ENCODE assay signal across 8 mouse cellular contexts in the genomic region with DNA sequence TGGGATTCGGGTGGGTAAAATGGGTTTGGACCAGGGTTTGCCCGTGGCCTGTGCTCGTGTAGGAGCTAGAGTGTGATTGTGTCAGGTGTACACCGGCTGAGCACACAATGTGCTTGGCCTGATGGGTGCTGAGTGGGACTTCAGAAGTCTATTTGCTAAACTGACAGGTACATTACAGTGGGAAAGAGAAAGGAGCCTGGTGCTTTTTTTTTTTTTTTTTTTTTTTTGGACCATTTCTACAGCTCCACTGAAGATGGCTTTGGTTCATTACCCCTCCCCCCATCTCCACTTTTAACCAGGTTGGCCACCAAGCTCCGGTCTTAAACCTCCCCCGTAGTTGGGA. TPM values are rescaled to one million over a fixed set of nuclear protein-coding genes. Genes with fewer than 3 reads are reported as not detected.
DNase-seq lines count a peak whose midpoint lies in the region; ATAC-seq and TF ChIP-seq lines count a peak whose summit lies in the region.

No protein-coding gene starts in this region.

- peak overlapping the region; percentile 97 for H3K9ac ChIP-seq in kidney, postnatal 0 days (ENCODE audit: low read depth, low read length)
- H3K9ac ChIP-seq in forebrain, embryonic 16.5 days (replicated peaks; ENCODE audit: low read depth, low read length) = peak overlapping the region; percentile 97
- H3K9ac ChIP-seq in liver, embryonic 16.5 days (ENCODE audit: low read depth, low read length) = peak overlapping the region; percentile 98

- H3K4me3 ChIP-seq in kidney, postnatal 0 days (replicated peaks; ENCODE audit: low read depth, low read length) = peak overlapping the region; percentile 91
- H3K4me3 ChIP-seq in forebrain, embryonic 16.5 days (replicated peaks; ENCODE audit: low read length) = peak overlapping the region; percentile 96
- peak overlapping the region; percentile 96 for H3K4me3 ChIP-seq in liver, embryonic 16.5 days (ENCODE audit: low read depth, low read length)

- H3K27me3 ChIP-seq in kidney, postnatal 0 days (ENCODE audit: insufficient read depth, low read length) = no peaks in the 10 kb centered on the region
- H3K27me3 ChIP-seq in forebrain, embryonic 16.5 days (replicated peaks; ENCODE audit: control insufficient read depth, insufficient read depth, low read length) = no peaks in the 10 kb centered on the region
- no peaks in the 10 kb centered on the region for H3K27me3 ChIP-seq in liver, embryonic 16.5 days (ENCODE audit: control insufficient read depth, insufficient read depth, low read depth, low read length)

- TF ChIP-seq CTCF in kidney, postnatal 0 days (IDR thresholded peaks at IDR 0.05; ENCODE audit: low read depth) = no peak

- no peaks in the 10 kb centered on the region for H3K36me3 ChIP-seq in kidney, postnatal 0 days (ENCODE audit: insufficient read depth, low read length)
- no peaks in the 10 kb centered on the region for H3K36me3 ChIP-seq in forebrain, embryonic 16.5 days (ENCODE audit: control insufficient read depth, insufficient read depth)
- no peaks in the 10 kb centered on the region for H3K36me3 ChIP-seq in liver, embryonic 16.5 days (ENCODE audit: control insufficient read depth, insufficient read depth)

- ATAC-seq in kidney, postnatal 0 days (replicated peaks; ENCODE audit: low FRiP score, low read depth) = no peak
- ATAC-seq in forebrain, embryonic 16.5 days = no peak
- no peak for ATAC-seq in liver, embryonic 16.5 days (ENCODE audit: low read depth)
- ATAC-seq in megakaryocyte-erythroid progenitor cell, adult 5-6 weeks (replicated peaks; ENCODE audit: low FRiP score, low TSS enrichment, poor library complexity, severe bottlenecking) = no peak

- WGBS in kidney, postnatal 0 days = 19% methylated on average over 6 of the region's 6 CpGs
- 37% methylated on average over 6 of the region's 6 CpGs for WGBS in forebrain, embryonic 16.5 days
- WGBS in liver, embryonic 16.5 days (ENCODE audit: insufficient replicate concordance) = 6% methylated on average over 6 of the region's 6 CpGs

- DNase-seq in kidney, postnatal 0 days (ENCODE audit: low spot score) = no peak
- DNase-seq in kidney, adult 11 months = no peak
- DNase-seq in brain, adult 2 months (ENCODE audit: low read depth, low spot score) = peak; percentile 31
- no peak for DNase-seq in yolk sac, embryonic 10.5 days (ENCODE audit: low spot score)
- no peak for DNase-seq in left cerebral cortex, adult 11 months (ENCODE audit: low spot score)

- H3K9me3 ChIP-seq in kidney, postnatal 0 days (replicated peaks; ENCODE audit: low read length) = no peaks in the 10 kb centered on the region
- no peaks in the 10 kb centered on the region for H3K9me3 ChIP-seq in forebrain, embryonic 16.5 days (ENCODE audit: control insufficient read depth, low read length)
- H3K9me3 ChIP-seq in liver, embryonic 16.5 days (replicated peaks; ENCODE audit: control insufficient read depth, low read length) = no peaks in the 10 kb centered on the region

- peak overlapping the region; percentile 98 for H3K27ac ChIP-seq in kidney, postnatal 0 days
- H3K27ac ChIP-seq in forebrain, embryonic 16.5 days (ENCODE audit: low read length) = no peak overlapping the region
- H3K27ac ChIP-seq in liver, embryonic 16.5 days (ENCODE audit: low read length) = peak overlapping the region; percentile 91

- H3K4me1 ChIP-seq in kidney, postnatal 0 days (replicated peaks; ENCODE audit: insufficient read depth, low read length) = peaks cover 25% of the 10 kb centered on the region
- peaks cover 26% of the 10 kb centered on the region for H3K4me1 ChIP-seq in forebrain, embryonic 16.5 days (replicated peaks; ENCODE audit: control insufficient read depth, insufficient read depth, low read length)
- H3K4me1 ChIP-seq in liver, embryonic 16.5 days (ENCODE audit: control insufficient read depth, low read depth, low read length) = peaks cover 55% of the 10 kb centered on the region

- H3K4me2 ChIP-seq in kidney, postnatal 0 days (ENCODE audit: low read length) = peak overlapping the region; percentile 91
- peak overlapping the region; percentile 88 for H3K4me2 ChIP-seq in forebrain, embryonic 16.5 days (ENCODE audit: low read length)
- peak overlapping the region; percentile 95 for H3K4me2 ChIP-seq in liver, embryonic 16.5 days (ENCODE audit: low read depth, low read length)

RNA-seq across cellular contexts. Expression of gene Zfp592, which starts 1.2 kb away (rescaled TPM):
- 8.6 and 9.7 TPM in 2 replicates for polyA plus RNA-seq in kidney, postnatal 0 days (2015; fragmentation: Nextera tagmentation; extraction: Ambion mirVana)
- polyA plus RNA-seq in forebrain, embryonic 16.5 days (2015; fragmentation: Nextera tagmentation; extraction: Ambion mirVana) = 8.4 and 12.1 TPM in 2 replicates
- polyA plus RNA-seq in liver, embryonic 16.5 days (2015; fragmentation: Nextera tagmentation; extraction: Ambion mirVana) = 7.1 and 8.1 TPM in 2 replicates
- 33.1 and 38.5 TPM in 2 replicates for total RNA-seq in megakaryocyte-erythroid progenitor cell, adult 5-6 weeks (2014; fragmentation: Nextera tagmentation)
- 12.5 TPM in 2 replicates for total RNA-seq in megakaryocyte-erythroid progenitor cell, adult 5-6 weeks (2017)

RNA-seq across cellular contexts. Expression of gene Sec11a, which starts 47.1 kb away (rescaled TPM):
- 222 and 226 TPM in 2 replicates for polyA plus RNA-seq in kidney, postnatal 0 days (2015; fragmentation: Nextera tagmentation; extraction: Ambion mirVana)
- polyA plus RNA-seq in forebrain, embryonic 16.5 days (2015; fragmentation: Nextera tagmentation; extraction: Ambion mirVana) = 146 and 153 TPM in 2 replicates
- polyA plus RNA-seq in liver, embryonic 16.5 days (2015; fragmentation: Nextera tagmentation; extraction: Ambion mirVana) = 98.7 and 99.0 TPM in 2 replicates
- total RNA-seq in megakaryocyte-erythroid progenitor cell, adult 5-6 weeks (2014; fragmentation: Nextera tagmentation) = 109 and 150 TPM in 2 replicates
- total RNA-seq in megakaryocyte-erythroid progenitor cell, adult 5-6 weeks (2017) = 393 and 493 TPM in 2 replicates
